Mouse (Mus musculus) hindbrain, embryonic 13.5 days (tissue): ENCODE results near the gene Plce1. TPM values are rescaled to one million over a fixed set of nuclear protein-coding genes. Genes with fewer than 3 reads are reported as not detected.

Experiments used
- ATAC-seq: fragments of 200-750 bp; cut with Nextera tagmentation; 2 replicates; pipeline ENCODE4 v1.8.0; 2017; ENCODE audit warnings: moderate TSS enrichment; ENCODE audit not compliant: low FRiP score
- H3K27ac ChIP-seq: fragments of 300-500 bp; sonication (generic); 2 replicates; pipeline ENCODE4 v1.5.1; 2015; ENCODE audit warnings: inconsistent platforms, mild to moderate bottlenecking, moderate library complexity
- H3K27me3 ChIP-seq: fragments of 300-500 bp; sonication (generic); 2 replicates; pipeline ENCODE4 v1.6.1; 2015; ENCODE audit warnings: mild to moderate bottlenecking, inconsistent platforms
- H3K36me3 ChIP-seq: fragments of 300-500 bp; sonication (generic); 2 replicates; pipeline ENCODE4 v1.6.1; 2015; ENCODE audit warnings: mild to moderate bottlenecking, inconsistent platforms
- H3K4me1 ChIP-seq: fragments of 300-500 bp; sonication (generic); replicated peaks from 2 replicates; pipeline ENCODE4 v1.6.1; 2015; ENCODE audit warnings: inconsistent platforms
- H3K4me2 ChIP-seq: fragments of 300-500 bp; sonication (generic); 2 replicates; pipeline ENCODE4 v1.6.1; 2015; ENCODE audit warnings: inconsistent platforms, mild to moderate bottlenecking, moderate library complexity
- H3K4me3 ChIP-seq: fragments of 300-500 bp; sonication (generic); 2 replicates; pipeline ENCODE4 v1.5.1; 2015; ENCODE audit warnings: mild to moderate bottlenecking, inconsistent platforms
- H3K9ac ChIP-seq: fragments of 300-500 bp; sonication (generic); 2 replicates; pipeline ENCODE4 v1.6.1; 2015; ENCODE audit warnings: mild to moderate bottlenecking, inconsistent platforms
- H3K9me3 ChIP-seq: fragments of 300-500 bp; sonication (generic); 2 replicates; pipeline ENCODE4 v1.6.1; 2016; ENCODE audit warnings: inconsistent platforms
- WGBS: fragments of 180-500 bp; shearing (Covaris S2); methylation state at CpG from one replicate; pipeline ENCODE4 v1.1.7; 2015; 5-methylcytosine and 5-hydroxymethylcytosine counted together
- polyA plus RNA-seq: library from polyadenylated mRNA; unstranded; fragments of >200 nt; fragmentation: Nextera tagmentation; extraction: Ambion mirVana; gene quantifications from 2 replicates; pipeline ENCODE4 v1.2.1, GENCODE M21; 2015

Plce1 gene
- polyA plus RNA-seq, 1 experiment from 2014 or later = 4.8 TPM

DNA sequence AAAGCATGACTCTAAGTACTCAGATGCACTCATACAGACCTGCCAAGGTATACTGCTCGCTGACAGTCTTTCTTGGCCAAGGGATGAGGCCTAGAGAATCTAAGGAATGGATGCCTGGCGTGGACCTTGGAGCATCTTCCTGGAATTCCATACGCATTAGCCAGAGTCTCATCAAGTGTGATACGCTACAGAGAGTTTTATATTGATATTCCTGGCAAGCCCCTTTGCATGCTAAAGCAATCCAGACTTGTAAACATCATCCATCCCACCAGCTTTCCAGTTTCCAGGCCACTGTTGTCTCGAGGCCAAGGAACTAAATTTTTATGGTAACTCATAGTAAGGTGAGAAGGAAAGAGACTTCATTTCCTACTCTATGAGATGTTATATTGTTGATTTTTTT is 197.7 kb downstream of the Plce1 start:
- Histone ChIP-seq H3K9ac (no peak overlapping the region), H3K27me3 (no peaks in the 10 kb centered on the region), H3K27ac (no peak overlapping the region), H3K36me3 (no peaks in the 10 kb centered on the region), H3K4me3 (no peak overlapping the region), H3K4me1 (no peaks in the 10 kb centered on the region), H3K4me2 (no peak overlapping the region), H3K9me3 (no peaks in the 10 kb centered on the region)
- ATAC-seq = no peak
- 91% methylated on average over 5 of the region's 5 CpGs for WGBS

DNA sequence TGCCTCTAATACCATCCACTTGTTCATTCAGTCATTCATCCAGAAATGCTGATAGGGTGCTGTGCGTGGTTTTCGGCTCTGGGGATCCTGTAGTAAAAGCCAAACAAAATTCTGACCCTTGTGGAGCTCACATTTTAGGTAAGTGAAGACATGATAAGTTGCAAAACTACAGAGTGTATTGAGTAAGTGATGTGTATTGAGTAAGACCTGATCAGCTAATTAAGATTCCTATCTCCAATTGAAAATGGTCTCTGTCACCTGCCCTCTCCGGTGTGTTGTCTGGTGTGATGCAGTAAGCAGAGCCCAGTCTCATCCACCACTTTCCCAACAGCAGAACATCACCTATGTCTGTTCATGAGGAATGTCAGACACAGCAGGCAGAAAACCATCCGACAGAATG is 198.6 kb downstream of the Plce1 start:
- no peak for ATAC-seq
- Histone ChIP-seq H3K27ac (no peak overlapping the region), H3K4me2 (no peak overlapping the region), H3K27me3 (no peaks in the 10 kb centered on the region), H3K9me3 (no peaks in the 10 kb centered on the region), H3K4me1 (no peaks in the 10 kb centered on the region), H3K9ac (no peak overlapping the region), H3K36me3 (no peaks in the 10 kb centered on the region), H3K4me3 (no peak overlapping the region)
- WGBS = 93% methylated on average over 4 of the region's 4 CpGs

DNA sequence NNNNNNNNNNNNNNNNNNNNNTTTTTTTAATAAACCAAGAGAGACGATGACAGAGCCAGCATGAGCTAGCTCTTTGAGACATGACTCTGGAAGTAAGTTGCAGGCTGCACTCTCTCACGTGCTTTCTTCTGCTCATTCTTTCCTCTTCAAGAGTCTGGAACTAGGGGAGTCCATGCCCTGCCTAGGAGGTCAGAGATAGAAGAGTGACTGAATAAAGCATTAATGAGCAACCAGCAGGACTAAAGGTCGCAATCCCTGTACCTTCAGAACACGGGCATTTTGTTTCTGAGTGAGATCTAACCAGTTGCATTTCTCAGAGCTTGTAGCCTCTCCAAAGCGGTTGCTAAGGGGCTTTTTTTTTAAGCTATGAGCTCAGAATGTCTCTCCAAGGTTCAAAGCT is 206.4 kb downstream of the Plce1 start:
- no peaks in the 10 kb centered on the region for H3K36me3 ChIP-seq
- no peaks in the 10 kb centered on the region for H3K9me3 ChIP-seq
- ATAC-seq = no peak
- H3K4me2 ChIP-seq = no peak overlapping the region
- no peak overlapping the region for H3K4me3 ChIP-seq
- H3K27ac ChIP-seq = no peak overlapping the region
- no peak overlapping the region for H3K9ac ChIP-seq
- no peaks in the 10 kb centered on the region for H3K4me1 ChIP-seq
- WGBS = 51% methylated on average over 5 of the region's 5 CpGs
- no peaks in the 10 kb centered on the region for H3K27me3 ChIP-seq

GRCm38 (mm10) chr19:38688741-38689507 is 208.0 kb downstream of the Plce1 start:
- no peaks in the 10 kb centered on the region for H3K9me3 ChIP-seq
- H3K4me3 ChIP-seq = no peak overlapping the region
- ATAC-seq = no peak
- H3K27ac ChIP-seq = no peak overlapping the region
- H3K27me3 ChIP-seq = no peaks in the 10 kb centered on the region
- no peaks in the 10 kb centered on the region for H3K4me1 ChIP-seq
- H3K4me2 ChIP-seq = no peak overlapping the region
- H3K36me3 ChIP-seq = no peaks in the 10 kb centered on the region
- 92% methylated on average over 4 of the region's 4 CpGs for WGBS
- H3K9ac ChIP-seq = no peak overlapping the region

DNA sequence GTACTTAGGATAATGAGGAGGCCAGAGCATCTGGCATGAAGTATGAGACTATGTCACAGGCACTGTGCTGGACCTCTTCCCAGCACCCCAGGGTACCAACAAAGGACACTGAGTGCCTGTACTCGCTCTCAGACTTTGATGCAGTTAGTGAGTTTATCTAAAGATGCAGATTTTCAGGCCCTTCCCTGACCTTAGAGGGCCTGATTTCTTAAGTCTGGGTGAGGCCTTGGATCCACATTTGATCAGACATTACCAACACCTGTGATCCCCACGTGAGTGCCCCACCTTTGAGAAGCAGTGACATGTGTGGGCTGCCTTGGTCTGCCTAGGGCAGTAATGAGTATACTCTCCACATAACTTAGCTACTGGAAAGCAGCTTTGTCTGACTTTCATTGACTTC is 209.4 kb downstream of the Plce1 start:
- Histone ChIP-seq H3K4me2 (no peak overlapping the region), H3K9ac (no peak overlapping the region), H3K27me3 (no peaks in the 10 kb centered on the region), H3K27ac (no peak overlapping the region), H3K4me1 (no peaks in the 10 kb centered on the region), H3K4me3 (no peak overlapping the region), H3K9me3 (no peaks in the 10 kb centered on the region), H3K36me3 (no peaks in the 10 kb centered on the region)
- ATAC-seq = no peak
- WGBS = 91% methylated on average over 2 of the region's 2 CpGs

DNA sequence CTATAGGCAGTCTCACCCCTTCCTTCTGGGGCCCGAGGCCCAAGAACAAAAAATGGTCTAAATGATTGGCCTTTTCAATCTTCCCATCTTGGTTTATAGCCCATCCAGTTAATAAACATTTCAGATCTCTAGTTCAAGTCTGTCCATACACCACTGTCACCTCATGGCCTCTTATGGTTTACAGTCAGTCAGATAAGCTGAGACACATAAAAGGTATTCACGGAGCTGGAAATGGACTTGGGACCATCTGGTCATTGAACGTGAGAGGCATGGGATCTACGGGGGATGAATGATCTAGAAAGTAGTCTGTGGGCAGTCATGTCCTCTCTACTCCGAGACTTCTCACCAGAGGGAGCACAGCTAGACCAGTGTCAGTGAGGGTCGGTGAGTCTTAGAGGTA is 210.6 kb downstream of the Plce1 start:
- Histone ChIP-seq H3K4me1 (no peaks in the 10 kb centered on the region), H3K4me3 (no peak overlapping the region), H3K4me2 (no peak overlapping the region), H3K9ac (no peak overlapping the region), H3K27ac (no peak overlapping the region), H3K9me3 (no peaks in the 10 kb centered on the region), H3K27me3 (no peaks in the 10 kb centered on the region), H3K36me3 (no peaks in the 10 kb centered on the region)
- ATAC-seq = no peak
- 96% methylated on average over 6 of the region's 6 CpGs for WGBS

- H3K27ac ChIP-seq = no peak overlapping the region
- no peaks in the 10 kb centered on the region for H3K9me3 ChIP-seq
- ATAC-seq = no peak
- 40% methylated on average over 2 of the region's 2 CpGs for WGBS
- no peak overlapping the region for H3K9ac ChIP-seq
- no peaks in the 10 kb centered on the region for H3K4me1 ChIP-seq
- no peaks in the 10 kb centered on the region for H3K27me3 ChIP-seq
- H3K36me3 ChIP-seq = no peaks in the 10 kb centered on the region
- no peak overlapping the region for H3K4me3 ChIP-seq
- H3K4me2 ChIP-seq = no peak overlapping the region
These were observed 212.4 kb downstream of the Plce1 start for GRCm38 (mm10) chr19:38693331-38693730.

DNA sequence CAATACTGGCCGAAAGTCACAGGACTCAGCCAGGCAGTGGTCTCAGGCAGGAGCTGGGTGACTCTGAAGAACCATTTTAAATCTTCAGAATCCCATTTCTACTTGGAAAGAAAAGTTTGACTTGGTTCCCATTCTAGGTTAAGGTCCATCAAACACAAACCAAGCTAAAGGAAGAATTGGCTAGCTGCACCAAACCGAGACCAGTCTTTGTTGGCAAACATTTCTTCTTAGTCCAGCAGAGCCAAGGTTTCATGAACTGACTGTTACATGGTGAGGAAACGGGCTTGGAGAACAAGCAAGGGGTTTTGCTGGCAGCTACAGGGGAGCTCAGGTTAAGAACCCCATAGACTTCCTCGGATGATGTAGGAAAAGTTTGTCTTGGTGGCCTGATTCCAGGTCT is 212.9 kb downstream of the Plce1 start:
- Histone ChIP-seq H3K4me3 (no peak overlapping the region), H3K4me2 (no peak overlapping the region), H3K9ac (no peak overlapping the region), H3K27ac (no peak overlapping the region), H3K9me3 (no peaks in the 10 kb centered on the region), H3K27me3 (no peaks in the 10 kb centered on the region), H3K36me3 (no peaks in the 10 kb centered on the region), H3K4me1 (no peaks in the 10 kb centered on the region)
- whole genome bisulfite sequencing = 96% methylated on average over 4 of the region's 4 CpGs
- ATAC-seq = no peak

DNA sequence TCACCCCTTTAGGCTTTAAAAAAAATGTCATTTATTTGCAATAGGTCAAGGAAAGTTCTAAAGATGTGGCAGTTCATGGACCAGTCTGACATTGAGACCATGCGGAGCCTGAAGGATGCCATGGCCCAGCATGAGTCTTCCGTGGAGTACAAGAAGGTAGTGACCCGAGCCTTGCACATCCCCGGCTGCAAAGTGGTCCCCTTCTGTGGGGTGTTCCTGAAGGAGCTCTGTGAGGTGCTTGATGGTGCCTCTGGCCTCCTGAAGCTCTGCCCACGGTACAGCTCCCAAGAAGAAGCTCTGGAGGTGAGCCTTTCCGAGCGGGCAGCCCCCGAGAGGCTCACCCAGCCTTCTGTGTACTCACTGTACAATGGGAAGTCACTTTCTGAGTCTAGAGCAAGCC is 220.9 kb downstream of the Plce1 start:
- 95% methylated on average over 8 of the region's 8 CpGs for WGBS
- H3K4me2 ChIP-seq = no peak overlapping the region
- no peaks in the 10 kb centered on the region for H3K36me3 ChIP-seq
- H3K27me3 ChIP-seq = no peaks in the 10 kb centered on the region
- no peaks in the 10 kb centered on the region for H3K4me1 ChIP-seq
- no peaks in the 10 kb centered on the region for H3K9me3 ChIP-seq
- no peak overlapping the region for H3K4me3 ChIP-seq
- H3K27ac ChIP-seq = no peak overlapping the region
- no peak overlapping the region for H3K9ac ChIP-seq
- no peak for ATAC-seq

DNA sequence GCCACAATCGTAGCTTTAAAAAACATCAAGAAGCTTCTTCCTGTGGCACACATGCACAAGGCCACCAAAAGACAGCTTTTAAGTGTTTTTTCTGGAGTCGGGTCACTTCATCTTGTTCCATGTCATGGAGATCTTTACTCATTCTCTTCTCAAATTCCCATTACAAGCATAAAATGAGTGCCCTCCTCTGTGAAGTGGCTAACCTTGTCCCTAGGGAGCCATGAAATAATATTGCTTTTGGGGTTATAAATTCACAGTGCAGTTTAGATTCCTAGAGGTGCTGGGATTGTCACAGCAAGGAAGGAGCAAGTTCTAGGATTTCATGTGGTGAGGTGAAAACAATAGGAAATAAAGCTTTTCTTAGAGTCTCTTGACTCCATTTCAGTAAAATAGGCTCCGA is 223.8 kb downstream of the Plce1 start:
- 81% methylated on average over 3 of the region's 3 CpGs for whole genome bisulfite sequencing

GRCm38 (mm10) chr19:38705244-38705643 is 224.3 kb downstream of the Plce1 start:
- H3K4me2 ChIP-seq = no peak overlapping the region
- H3K27me3 ChIP-seq = no peaks in the 10 kb centered on the region
- no peaks in the 10 kb centered on the region for H3K36me3 ChIP-seq
- ATAC-seq = no peak
- no peaks in the 10 kb centered on the region for H3K9me3 ChIP-seq
- H3K9ac ChIP-seq = no peak overlapping the region
- H3K4me1 ChIP-seq = no peaks in the 10 kb centered on the region
- no peak overlapping the region for H3K27ac ChIP-seq
- no peak overlapping the region for H3K4me3 ChIP-seq
- WGBS = 92% methylated on average over 11 of the region's 11 CpGs

More for the DNA sequence above, 223.8 kb downstream of the Plce1 start:
- Histone ChIP-seq H3K9me3 (no peaks in the 10 kb centered on the region), H3K9ac (no peak overlapping the region), H3K4me1 (no peaks in the 10 kb centered on the region), H3K27ac (no peak overlapping the region), H3K36me3 (no peaks in the 10 kb centered on the region), H3K27me3 (no peaks in the 10 kb centered on the region), H3K4me2 (no peak overlapping the region), H3K4me3 (no peak overlapping the region)
- no peak for ATAC-seq

DNA sequence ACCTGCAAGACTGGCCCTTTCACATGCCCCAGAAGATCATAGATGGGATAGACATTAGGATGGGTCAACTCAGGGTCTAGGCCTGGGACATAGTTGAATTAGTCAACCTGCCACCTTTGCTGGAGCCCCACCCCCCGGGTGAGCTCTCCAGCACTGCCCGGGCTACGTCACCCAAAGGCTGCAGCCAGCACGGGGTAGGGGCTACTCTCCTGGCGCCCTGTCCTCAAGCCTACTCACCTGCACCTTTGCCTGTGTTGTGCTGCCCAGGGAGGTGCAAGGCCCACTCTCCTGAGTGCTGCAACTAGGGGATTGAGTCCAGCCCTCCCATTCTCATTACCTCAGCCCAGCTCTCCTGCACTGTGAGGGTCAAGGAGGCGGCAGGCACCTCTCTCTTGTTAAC is 225.5 kb downstream of the Plce1 start:
- no peaks in the 10 kb centered on the region for H3K4me1 ChIP-seq
- H3K27me3 ChIP-seq = no peaks in the 10 kb centered on the region
- ATAC-seq = no peak; the same call in 1 of the 2 replicates
- no peaks in the 10 kb centered on the region for H3K9me3 ChIP-seq
- H3K4me3 ChIP-seq = no peak overlapping the region
- no peaks in the 10 kb centered on the region for H3K36me3 ChIP-seq
- no peak overlapping the region for H3K9ac ChIP-seq
- 93% methylated on average over 6 of the region's 6 CpGs for WGBS
- H3K27ac ChIP-seq = no peak overlapping the region
- no peak overlapping the region for H3K4me2 ChIP-seq

- H3K9me3 ChIP-seq = no peaks in the 10 kb centered on the region
- H3K27me3 ChIP-seq = no peaks in the 10 kb centered on the region
- no peaks in the 10 kb centered on the region for H3K36me3 ChIP-seq
- no peak overlapping the region for H3K4me2 ChIP-seq
- H3K4me3 ChIP-seq = no peak overlapping the region
- no peaks in the 10 kb centered on the region for H3K4me1 ChIP-seq
- no peak overlapping the region for H3K9ac ChIP-seq
- WGBS = 92% methylated on average over 2 of the region's 2 CpGs
- ATAC-seq = no peak
- no peak overlapping the region for H3K27ac ChIP-seq
These were observed 228.5 kb downstream of the Plce1 start for GRCm38 (mm10) chr19:38709376-38709775.
